Mouse (Mus musculus): Measurements from ENCODE around the gene Asb16.
A peak's percentile ranks its signal among the peaks of the same experiment; 100 is the strongest.

The Asb16 gene

DNA sequence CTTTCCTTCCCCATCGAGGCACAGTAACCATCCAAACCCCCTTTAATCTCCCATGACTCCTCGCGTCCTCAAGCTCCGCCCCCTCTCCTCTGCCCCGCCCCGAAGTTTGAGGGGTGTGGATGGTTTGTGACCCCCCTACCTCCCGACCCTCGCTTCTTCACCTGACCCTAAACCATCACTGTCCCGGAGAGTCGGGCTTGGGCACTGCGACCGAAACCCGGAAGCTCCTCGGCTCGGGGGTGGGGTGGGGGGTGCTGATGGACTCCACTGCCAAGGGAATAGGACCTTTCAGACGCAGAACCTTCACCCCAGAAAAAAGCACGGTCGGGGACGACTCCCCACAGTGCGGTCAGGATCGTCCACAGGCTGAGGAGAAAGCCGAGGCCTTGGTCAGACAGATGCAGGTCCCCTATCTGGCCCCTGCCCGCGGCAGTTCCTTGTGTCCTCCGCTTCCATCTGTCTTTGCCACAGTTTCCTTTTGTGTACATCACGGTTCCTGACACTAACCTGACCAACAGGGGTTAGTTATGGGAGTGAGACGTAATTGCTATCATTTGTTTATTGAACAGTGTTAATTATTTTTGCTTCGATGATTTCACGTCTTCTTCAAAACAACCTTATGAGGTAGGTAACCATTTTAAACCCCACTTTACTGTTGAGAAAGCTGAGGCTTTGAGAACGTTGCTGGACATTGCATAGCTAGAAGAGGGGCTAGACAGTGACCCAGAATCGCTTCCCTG, 16.7 kb downstream of the Asb16 start:
- DNase-seq (ENCODE audit: low spot score in 2 of 2): peak in 1 of 2 experiments; percentile 68

DNA sequence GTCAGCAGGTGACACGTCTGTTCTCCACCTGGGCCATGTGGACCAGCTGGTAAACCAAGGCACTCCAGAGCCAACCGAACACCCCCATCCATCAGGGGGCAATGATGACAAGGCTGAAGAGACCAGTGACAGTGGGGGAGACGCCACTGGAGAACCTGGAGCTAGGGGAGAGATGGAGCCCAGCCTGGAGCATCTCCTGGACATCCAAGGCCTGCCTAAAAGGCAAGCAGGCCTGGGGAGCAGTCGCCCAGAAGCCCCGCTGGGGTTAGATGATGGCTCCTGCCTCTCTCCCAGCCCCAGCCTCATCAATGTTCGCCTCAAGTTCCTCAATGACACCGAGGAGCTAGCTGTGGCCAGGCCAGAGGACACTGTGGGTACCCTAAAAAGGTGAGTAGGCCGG, 18.9 kb downstream of the Asb16 start:
- DNase-seq (ENCODE audit: low spot score in 2 of 2): no peak

DNA sequence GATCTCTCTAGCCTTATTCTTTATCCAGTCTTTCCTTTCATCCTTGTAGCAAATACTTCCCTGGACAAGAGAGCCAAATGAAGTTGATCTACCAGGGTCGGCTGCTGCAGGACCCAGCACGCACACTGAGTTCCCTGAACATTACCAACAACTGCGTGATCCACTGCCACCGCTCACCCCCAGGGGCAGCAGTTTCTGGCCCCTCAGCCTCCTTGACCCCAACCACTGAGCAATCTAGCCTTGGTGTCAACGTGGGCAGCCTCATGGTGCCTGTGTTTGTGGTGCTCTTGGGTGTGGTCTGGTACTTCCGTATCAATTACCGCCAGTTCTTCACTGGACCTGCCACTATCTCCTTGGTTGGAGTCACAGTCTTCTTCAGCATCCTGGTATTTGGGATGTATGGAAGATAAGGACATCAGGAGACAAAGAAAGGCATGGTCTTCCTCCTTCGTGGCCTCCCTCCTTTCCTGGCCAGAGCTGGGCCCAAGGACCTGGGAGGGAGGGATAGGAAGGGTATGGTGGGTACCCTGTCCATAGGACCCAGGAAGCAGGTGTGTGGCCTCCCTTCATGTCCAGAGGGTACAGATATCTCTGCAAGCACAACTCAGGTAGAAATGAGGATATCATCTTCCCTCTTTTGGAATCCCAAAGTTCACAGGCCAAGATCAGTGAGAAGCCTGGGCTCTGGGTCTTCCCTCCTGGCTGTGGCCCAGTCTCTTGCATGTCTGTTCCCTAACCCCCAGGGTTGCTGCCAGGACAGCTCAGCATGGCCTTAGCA, 19.7 kb downstream of the Asb16 start:
- no peak for DNase-seq (ENCODE audit: low spot score in 2 of 2)

DNA sequence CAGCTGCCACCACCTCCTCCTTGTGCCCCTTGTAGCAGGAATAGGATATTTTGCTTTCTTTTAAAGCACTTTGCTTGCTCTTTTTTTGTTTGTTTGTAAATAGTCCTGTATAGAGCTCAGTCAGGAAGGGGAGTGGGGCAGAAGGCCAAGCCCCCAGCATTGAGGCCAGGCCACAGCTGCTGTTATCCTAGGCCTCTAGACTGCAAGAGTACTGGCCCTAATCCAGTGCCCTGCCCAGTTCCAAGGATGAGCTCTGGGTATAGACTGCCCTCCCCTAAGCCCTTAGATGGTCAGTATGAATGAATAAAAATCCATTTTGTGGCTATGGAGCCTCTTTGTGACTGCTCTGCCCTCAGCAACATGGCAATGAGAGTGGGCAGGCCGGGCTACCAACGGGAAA, 20.4 kb downstream of the Asb16 start:
- no peak for DNase-seq (ENCODE audit: low spot score in 2 of 2)

- no peak for DNase-seq (ENCODE audit: low spot score in 2 of 2)
Measured at GRCm38 (mm10) chr11:102289511-102290100, 21.1 kb downstream of the Asb16 start.

GRCm38 (mm10) chr11:102290141-102290540, 21.6 kb downstream of the Asb16 start:
- no peak for DNase-seq (ENCODE audit: low spot score in 2 of 2)

DNA sequence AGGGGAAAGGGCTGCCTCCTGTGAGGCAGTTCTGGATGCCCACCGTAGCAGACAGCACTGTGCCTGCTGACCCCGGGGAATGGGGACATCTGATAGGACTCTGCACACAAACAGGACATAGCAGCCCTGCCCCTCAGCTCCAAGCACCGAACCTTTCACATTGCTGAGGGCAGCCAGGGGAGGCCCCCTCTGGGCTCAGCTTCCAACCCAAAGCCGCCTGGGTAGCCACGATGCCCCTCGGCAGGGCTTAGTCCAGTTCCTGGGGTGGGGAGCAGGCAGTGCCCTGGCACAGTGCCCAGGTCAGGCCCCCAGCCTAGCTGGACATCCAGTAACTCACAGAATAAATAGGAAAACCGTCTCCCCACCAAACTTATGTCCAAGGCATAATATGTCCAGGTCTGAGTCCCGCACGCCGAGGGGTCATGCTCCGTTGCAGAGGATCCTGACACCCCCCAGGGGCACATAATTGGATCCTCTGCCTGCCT, 22.6 kb downstream of the Asb16 start:
- no peak for DNase-seq (ENCODE audit: low spot score in 2 of 2)

- DNase-seq (ENCODE audit: low spot score in 2 of 2): no peak
Measured at GRCm38 (mm10) chr11:102293971-102294370, 25.4 kb downstream of the Asb16 start.

GRCm38 (mm10) chr11:102294416-102294815, 25.9 kb downstream of the Asb16 start:
- DNase-seq (ENCODE audit: low spot score in 2 of 2): no peak

DNA sequence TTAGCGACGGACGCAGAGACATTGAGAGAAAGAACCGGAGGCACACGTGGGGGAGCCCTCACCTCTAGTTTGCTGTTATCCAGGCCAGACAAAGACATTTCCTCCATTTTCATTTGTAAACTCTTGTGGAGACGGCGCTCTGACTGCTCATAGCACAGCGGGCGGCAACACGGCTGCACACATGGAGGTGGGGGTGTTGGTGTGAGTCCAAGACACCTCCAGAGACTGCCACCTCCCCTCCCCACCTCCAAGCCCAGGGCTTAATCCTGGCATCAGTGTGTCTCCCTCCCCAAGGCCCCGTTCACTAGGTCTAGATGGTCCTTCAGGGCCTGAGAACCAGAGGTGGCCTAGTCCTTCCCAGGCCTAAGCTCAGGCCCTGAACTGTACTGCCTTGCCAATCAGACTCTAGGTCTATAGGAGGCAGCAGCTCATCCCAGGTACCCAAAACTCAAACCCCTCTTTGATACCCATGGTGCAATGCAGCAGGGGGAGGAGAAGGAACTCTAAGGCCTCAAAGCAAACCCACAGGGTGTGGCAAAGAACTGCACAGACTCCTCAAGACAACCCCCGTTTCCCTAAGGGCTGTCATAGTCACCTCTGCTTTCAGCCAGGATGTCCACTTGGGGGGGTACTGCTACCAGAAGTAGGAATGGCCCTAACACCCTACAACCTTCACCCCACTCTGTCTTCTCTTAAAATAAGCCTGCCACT, 26.5 kb downstream of the Asb16 start:
- DNase-seq (ENCODE audit: low spot score in 2 of 2): peak; percentile 69 to 74

DNA sequence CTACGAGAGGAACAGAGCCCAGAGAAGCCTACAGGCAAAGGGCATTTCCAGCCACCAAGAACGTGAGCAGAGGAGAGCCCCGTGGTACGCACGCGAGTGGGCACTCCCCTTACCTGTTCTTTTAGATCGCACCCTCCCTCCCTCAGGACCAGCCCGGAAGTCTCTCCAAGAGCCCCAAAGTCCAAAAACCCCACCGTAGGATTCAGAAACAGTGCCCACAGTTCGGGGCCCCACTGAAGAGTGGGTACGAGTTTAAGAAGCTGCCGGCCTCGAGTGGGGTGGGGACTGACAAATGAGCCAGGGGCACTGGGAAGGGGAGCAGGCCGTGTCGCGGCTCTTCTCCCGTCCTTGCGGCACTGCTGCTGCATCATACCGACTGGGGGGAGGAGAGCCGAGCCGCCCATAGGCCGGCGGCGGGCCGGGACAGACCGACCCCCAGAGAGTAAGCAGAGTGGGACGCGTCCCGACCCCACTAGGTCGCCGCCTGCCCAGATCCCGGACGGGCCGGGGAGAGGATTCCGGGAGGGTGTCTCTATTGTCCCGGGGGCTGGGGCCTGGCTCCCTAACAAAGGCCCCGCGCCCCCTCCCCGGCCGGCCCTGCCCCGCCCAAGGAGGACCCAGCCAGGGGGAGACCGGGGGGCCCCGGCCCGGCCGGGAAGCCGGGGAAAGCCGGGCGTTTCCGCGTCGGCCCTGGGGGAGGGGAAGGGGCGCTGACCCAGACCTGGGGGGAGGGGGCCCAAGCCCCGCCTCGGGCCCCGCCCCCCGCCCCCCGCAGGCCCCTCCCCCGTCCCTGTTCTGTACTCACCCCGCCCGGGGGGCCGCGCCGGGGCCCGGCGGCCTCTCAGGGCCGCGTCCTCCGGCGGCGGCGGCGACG, 27.3 kb downstream of the Asb16 start:
- DNase-seq (ENCODE audit: low spot score in 2 of 2): peak; percentile 71 to 72

DNA sequence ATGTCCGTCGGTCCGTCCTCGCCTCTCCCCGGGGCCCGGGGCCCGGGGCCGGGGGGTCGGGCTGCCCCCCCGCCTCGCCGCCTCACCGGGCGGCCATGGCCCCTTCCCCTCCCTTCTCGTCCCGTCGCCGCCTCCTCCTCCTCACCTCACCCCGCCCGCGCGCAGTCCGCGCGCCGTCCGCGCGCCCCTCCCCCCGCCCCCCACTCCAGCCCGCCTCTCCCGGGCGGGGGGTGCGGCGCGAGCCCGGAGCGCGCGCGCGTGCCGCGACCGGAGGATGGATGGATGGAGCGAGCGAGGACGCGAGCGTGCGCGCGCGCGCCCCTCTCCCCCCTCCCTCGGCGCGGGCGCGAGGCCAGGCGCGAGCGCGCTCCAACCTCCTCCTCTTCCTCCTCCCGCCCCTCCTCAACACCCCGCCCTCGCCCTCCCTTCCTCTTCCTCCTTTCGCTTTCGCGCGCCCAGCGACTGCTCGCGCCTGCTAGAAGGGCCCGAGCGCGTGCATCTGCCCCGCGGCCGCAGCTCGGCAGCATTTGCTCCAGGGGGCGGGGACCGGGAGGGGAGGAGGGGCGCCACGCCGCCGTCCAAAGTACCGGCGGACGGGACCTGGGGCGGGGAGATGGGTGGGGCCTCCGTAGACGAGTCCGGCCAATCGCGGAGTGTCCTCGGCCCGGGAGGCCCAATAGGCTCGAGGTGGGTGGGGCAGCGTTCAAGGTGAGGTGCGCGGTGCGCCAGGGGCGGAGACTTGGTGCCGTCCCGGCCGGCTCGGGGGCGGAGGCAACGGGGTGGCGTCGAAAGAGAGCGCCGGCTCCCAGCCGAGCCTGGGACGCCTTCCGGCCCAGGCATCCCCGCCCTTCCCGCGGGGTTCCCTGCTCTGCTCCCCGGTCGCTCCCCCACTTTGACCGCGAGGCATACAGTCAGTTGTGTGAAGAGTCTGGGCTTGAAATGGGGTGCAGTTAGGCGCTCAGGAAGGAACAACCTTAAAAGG, 28.2 kb downstream of the Asb16 start, which contains the start of gene Atxn7l3:
Gene Atxn7l3 (minus strand): TSS at position 141 of the 982 bp plus-strand sequence.
- DNase-seq (ENCODE audit: low spot score in 2 of 2): peak; percentile 97 to 100

DNA sequence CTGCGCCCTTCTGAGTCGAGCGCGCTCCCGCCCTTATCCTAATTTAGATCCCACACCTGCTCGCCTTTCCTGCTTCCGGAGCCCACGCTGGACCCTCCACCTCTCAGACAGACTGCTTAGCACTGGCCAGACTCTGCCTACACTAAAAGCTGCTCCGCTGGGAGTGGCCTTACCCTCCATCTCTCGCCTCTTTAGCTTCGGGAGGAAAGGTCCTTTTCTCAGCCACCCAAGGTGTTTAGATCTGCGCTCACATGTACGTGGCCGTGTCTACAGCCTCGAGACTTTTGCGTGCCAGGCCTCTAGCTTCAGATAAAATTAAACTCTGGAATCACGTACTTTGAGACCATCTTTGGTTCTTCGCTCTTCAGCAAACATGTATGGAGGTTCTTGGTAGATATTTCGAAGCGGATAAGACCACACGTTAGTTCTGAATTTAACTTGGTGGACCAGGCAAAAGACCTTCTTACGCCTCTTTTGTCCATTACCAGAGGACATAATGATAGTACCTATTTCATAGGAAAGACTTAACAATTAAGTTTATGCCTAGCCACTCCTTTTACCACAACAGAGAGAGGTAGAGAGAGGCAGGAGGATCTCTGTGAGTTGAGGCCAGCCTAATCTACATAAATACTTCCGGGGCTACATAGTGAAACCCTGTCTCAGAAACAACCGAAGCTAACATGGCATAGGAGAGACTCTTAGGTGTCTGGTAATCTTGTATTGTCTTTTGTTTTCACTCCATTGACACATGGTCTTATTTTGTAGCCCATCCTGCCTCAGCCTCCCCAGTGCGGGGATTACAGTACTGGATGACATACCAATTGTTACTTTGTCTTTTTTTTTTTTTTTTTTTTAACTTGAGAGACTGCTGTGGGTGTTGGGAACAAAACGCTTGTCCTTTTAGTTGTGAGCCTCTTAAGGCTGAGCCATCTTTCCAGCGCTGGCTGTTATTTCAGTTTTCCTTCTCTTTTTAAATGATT, 29.3 kb downstream of the Asb16 start:
- no peak for DNase-seq (ENCODE audit: low spot score in 2 of 2)

DNA sequence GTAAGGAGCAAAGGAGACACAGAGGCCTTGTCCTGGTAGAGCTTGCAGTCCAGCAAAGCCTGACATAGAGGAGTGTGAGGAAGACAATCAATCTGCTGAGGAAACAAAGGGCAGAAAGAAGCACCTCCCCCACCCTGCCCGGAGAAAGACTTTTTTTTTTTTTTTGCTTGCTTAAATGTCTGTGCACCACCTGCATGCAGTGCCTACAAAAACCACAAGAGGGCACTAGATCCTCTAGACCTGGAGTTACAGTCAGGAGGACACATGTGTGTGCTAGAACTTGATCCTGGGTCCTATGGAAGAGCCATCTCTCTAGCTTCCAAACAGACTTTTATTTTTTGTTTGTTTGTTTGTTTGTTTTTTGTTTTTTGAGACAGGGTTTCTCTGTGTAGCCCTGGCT, 31.3 kb downstream of the Asb16 start:
- peak; percentile 74 to 83 for DNase-seq (ENCODE audit: low spot score in 2 of 2)

DNA sequence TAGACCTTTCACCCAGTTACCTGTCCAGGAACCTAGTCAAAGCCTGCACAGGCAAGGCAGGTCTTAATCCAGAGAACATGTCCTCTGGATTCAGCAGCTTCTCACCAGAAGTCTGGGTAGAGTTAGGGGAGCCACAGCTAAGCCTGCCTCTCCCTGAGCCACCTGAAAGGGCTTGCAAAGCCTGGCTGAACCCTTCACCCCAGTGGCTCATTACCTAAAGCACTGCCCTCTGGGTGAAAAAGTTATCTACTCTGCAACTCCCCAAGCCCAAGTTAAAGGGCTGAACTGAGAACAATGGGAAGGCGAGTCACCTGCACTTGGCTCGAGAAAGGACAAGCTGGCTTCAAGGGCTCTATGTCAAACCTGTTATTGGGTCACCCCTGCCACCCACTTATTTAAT, 35.6 kb downstream of the Asb16 start:
- no peak for DNase-seq (ENCODE audit: low spot score in 2 of 2)

- no peak for DNase-seq (ENCODE audit: low spot score in 2 of 2)
Measured at GRCm38 (mm10) chr11:102305359-102305758, 36.8 kb downstream of the Asb16 start.

- no peak for DNase-seq (ENCODE audit: low spot score in 2 of 2)
Measured at GRCm38 (mm10) chr11:102308104-102308503, 39.6 kb downstream of the Asb16 start.

- DNase-seq (ENCODE audit: low spot score in 2 of 2): peak; percentile 92 to 96
Measured at GRCm38 (mm10) chr11:102308979-102309378, 40.4 kb downstream of the Asb16 start.
